Mouse (Mus musculus) stomach, postnatal 0 days (tissue): ENCODE data around the gene Nr1d1. TPM values are rescaled to one million over a fixed set of nuclear protein-coding genes. Genes with fewer than 3 reads are reported as not detected.
A peak's percentile ranks its signal among the peaks of the same experiment; 100 is the strongest.

Experiments
- ATAC-seq: fragments of 200-750 bp; cut with Nextera tagmentation; 2 replicates; pipeline ENCODE4 v1.8.0; 2017; ENCODE audit not compliant: low FRiP score, low TSS enrichment
- DNase-seq: peaks from one replicate; pipeline ENCODE4 v3.0.0-alpha.2; 2016; ENCODE audit warnings: low spot score
- H3K27ac ChIP-seq: fragments of 300-500 bp; sonication (generic); replicated peaks from 2 replicates; pipeline ENCODE4 v1.5.1; 2014; ENCODE audit warnings: mild to moderate bottlenecking, control low read depth
- H3K27me3 ChIP-seq: fragments of 300-500 bp; sonication (generic); 2 replicates; pipeline ENCODE4 v1.6.1; 2014; ENCODE audit warnings: low read length; ENCODE audit not compliant: control insufficient read depth, insufficient read depth
- H3K36me3 ChIP-seq: fragments of 300-500 bp; sonication (generic); 2 replicates; pipeline ENCODE4 v1.6.1; 2014; ENCODE audit warnings: low read length, mixed read lengths; ENCODE audit not compliant: control insufficient read depth, insufficient read depth
- H3K4me1 ChIP-seq: fragments of 300-500 bp; sonication (generic); replicated peaks from 2 replicates; pipeline ENCODE4 v1.6.1; 2014; ENCODE audit warnings: antibody characterized with exemption; ENCODE audit not compliant: control insufficient read depth, insufficient read depth
- H3K4me2 ChIP-seq: fragments of 300-500 bp; sonication (generic); replicated peaks from 2 replicates; pipeline ENCODE4 v1.6.1; 2014; ENCODE audit warnings: low read depth, mild to moderate bottlenecking, control low read depth, moderate library complexity
- H3K4me3 ChIP-seq: fragments of 300-500 bp; sonication (generic); 2 replicates; pipeline ENCODE4 v1.5.1; 2014; ENCODE audit warnings: low read depth, low read length, control low read depth
- H3K9ac ChIP-seq: fragments of 300-500 bp; sonication (generic); 2 replicates; pipeline ENCODE4 v1.6.1; 2014; ENCODE audit warnings: mild to moderate bottlenecking, low read length, control low read depth, mixed read lengths
- H3K9me3 ChIP-seq: fragments of 300-500 bp; sonication (generic); 2 replicates; pipeline ENCODE4 v1.6.1; 2016; ENCODE audit warnings: low read length; ENCODE audit not compliant: control insufficient read depth
- CTCF ChIP-seq: IDR thresholded peaks from 2 replicates; pipeline ENCODE4 v1.5.1; 2016; ENCODE audit warnings: antibody characterized with exemption, low read depth, mild to moderate bottlenecking, moderate library complexity
- EP300 ChIP-seq: optimal IDR thresholded peaks from 2 replicates; pipeline ENCODE3; 2016; ENCODE audit warnings: antibody characterized with exemption
- WGBS: fragments of 180-500 bp; shearing (Covaris S2); extraction: QIAGEN DNeasy Blood & Tissue Kit; methylation state at CpG from one replicate; pipeline ENCODE4 v1.1.7; 2014; 5-methylcytosine and 5-hydroxymethylcytosine counted together
- polyA plus RNA-seq: library from polyadenylated mRNA; unstranded; fragments of >200 nt; fragmentation: Nextera tagmentation; extraction: Ambion mirVana; gene quantifications from 2 replicates; pipeline ENCODE4 v1.2.1, GENCODE M21; 2015

Nr1d1 gene
- polyA plus RNA-seq, 1 experiment from 2014 or later: 7.9 TPM

GRCm38 (mm10) chr11:98754621-98755181, 20.4 kb downstream of the Nr1d1 start:
- peak overlapping the region; percentile 47; the same call in 1 of the 2 replicates for H3K9ac ChIP-seq
- H3K4me1 ChIP-seq: peaks cover 26% of the 10 kb centered on the region
- H3K9me3 ChIP-seq: no peaks in the 10 kb centered on the region
- TF ChIP-seq EP300 (no peak), CTCF (peak; percentile 98)
- H3K4me2 ChIP-seq: peak overlapping the region; percentile 17; the same call in 1 of the 2 replicates
- H3K27ac ChIP-seq: peak overlapping the region; percentile 90
- H3K36me3 ChIP-seq: peaks cover 9% of the 10 kb centered on the region; the same call in 1 of the 2 replicates
- DNase-seq (peak; percentile 87), ATAC-seq (peak; percentile 55)
- WGBS: 24% methylated on average over 7 of the region's 7 CpGs
- no peaks in the 10 kb centered on the region for H3K27me3 ChIP-seq
- H3K4me3 ChIP-seq: no peak overlapping the region

GRCm38 (mm10) chr11:98754151-98754620, 20.9 kb downstream of the Nr1d1 start:
- Histone ChIP-seq H3K9ac (peak overlapping the region; percentile 47; the same call in 1 of the 2 replicates), H3K9me3 (no peaks in the 10 kb centered on the region), H3K4me3 (no peak overlapping the region), H3K27me3 (no peaks in the 10 kb centered on the region), H3K36me3 (peaks cover 9% of the 10 kb centered on the region; the same call in 1 of the 2 replicates), H3K4me1 (peaks cover 31% of the 10 kb centered on the region), H3K4me2 (peak overlapping the region; percentile 17; the same call in 1 of the 2 replicates), H3K27ac (peak overlapping the region; percentile 90)
- TF ChIP-seq EP300: no peak
- TF ChIP-seq CTCF: 0 out of 2 replicates have a peak, but pooled peaks have one; percentile 5
- 51% methylated on average over 9 of the region's 9 CpGs for WGBS
- ATAC-seq: peak; percentile 61
- DNase-seq: peak; percentile 58

- 86% methylated on average over 5 of the region's 5 CpGs for WGBS
- Histone ChIP-seq H3K9ac (no peak overlapping the region), H3K27me3 (no peaks in the 10 kb centered on the region), H3K36me3 (peaks cover 9% of the 10 kb centered on the region; the same call in 1 of the 2 replicates), H3K9me3 (no peaks in the 10 kb centered on the region), H3K27ac (peak overlapping the region; percentile 90), H3K4me3 (no peak overlapping the region), H3K4me1 (peaks cover 39% of the 10 kb centered on the region), H3K4me2 (no peak overlapping the region)
- TF ChIP-seq EP300 (no peak), CTCF (no peak)
- DNase-seq (no peak), ATAC-seq (no peak)
Observed at GRCm38 (mm10) chr11:98753264-98753663, 21.9 kb downstream of the Nr1d1 start.

GRCm38 (mm10) chr11:98752562-98753140, 22.5 kb downstream of the Nr1d1 start:
- no peak overlapping the region for H3K4me3 ChIP-seq
- no peak overlapping the region for H3K9ac ChIP-seq
- no peaks in the 10 kb centered on the region for H3K27me3 ChIP-seq
- ATAC-seq (no peak), DNase-seq (peak; percentile 14)
- 67% methylated on average over 10 of the region's 10 CpGs for WGBS
- H3K9me3 ChIP-seq: no peaks in the 10 kb centered on the region
- H3K27ac ChIP-seq: peak overlapping the region; percentile 90
- H3K4me2 ChIP-seq: no peak overlapping the region
- peaks cover 42% of the 10 kb centered on the region for H3K4me1 ChIP-seq
- TF ChIP-seq EP300: no peak
- no peak for TF ChIP-seq CTCF
- H3K36me3 ChIP-seq: peaks cover 8% of the 10 kb centered on the region; the same call in 1 of the 2 replicates

DNA sequence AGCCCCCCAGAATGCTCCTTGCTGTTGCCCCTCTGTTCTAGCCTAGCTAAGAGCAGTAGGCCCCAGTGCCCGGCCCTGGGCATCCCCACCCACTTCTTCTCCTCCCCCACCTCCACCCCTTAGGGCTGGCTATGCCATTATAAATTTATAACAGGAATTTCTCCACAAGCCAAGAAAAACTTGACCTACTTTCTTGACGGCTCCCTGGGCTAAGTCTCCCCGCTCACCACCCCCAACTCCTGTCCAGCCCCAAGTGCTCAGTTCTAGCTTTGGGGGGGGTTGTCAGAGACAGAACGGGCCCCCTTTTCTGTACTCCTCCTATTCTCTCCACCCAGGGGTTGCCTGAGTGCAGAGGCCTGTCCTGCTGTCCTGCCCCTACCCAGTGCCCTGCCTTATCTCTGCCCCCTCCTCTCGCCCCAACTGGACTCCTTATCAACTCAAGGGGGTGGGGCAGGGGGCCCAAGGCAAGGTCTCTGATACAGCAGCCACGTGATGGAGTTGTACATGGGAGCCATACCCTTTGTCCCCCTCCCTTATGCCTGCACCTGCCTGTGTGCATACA, 23.8 kb downstream of the Nr1d1 start:
- peak; percentile 83 for DNase-seq
- peak; percentile 16 for ATAC-seq
- Histone ChIP-seq H3K4me1 (peaks cover 50% of the 10 kb centered on the region), H3K36me3 (0 out of 2 replicates have a peak, but pooled peaks cover 2% of the 10 kb centered on the region), H3K27me3 (no peaks in the 10 kb centered on the region), H3K4me2 (peak overlapping the region; percentile 34), H3K4me3 (no peak overlapping the region), H3K27ac (peak overlapping the region; percentile 90), H3K9ac (peak overlapping the region; percentile 32), H3K9me3 (no peaks in the 10 kb centered on the region)
- WGBS: 15% methylated on average over 6 of the region's 6 CpGs
- TF ChIP-seq EP300 (no peak), CTCF (no peak)
